Mouse (Mus musculus) kidney, postnatal 0 days (tissue): ENCODE measurements around the gene Dazl. TPM values are rescaled to one million over a fixed set of nuclear protein-coding genes. Genes with fewer than 3 reads are reported as not detected.
A peak's percentile ranks its signal among the peaks of the same experiment; 100 is the strongest.

Source experiments
- ATAC-seq: fragments of 200-750 bp; cut with Nextera tagmentation; replicated peaks from 2 replicates; pipeline ENCODE4 v1.8.0; 2017; ENCODE audit warnings: low read depth, moderate number of reproducible peaks, moderate TSS enrichment, moderate library complexity; ENCODE audit not compliant: low FRiP score
- DNase-seq: peaks from one replicate; pipeline ENCODE4 v3.0.0-alpha.2; 2016; ENCODE audit warnings: low spot score
- H3K27ac ChIP-seq: fragments of 300-500 bp; sonication (generic); 2 replicates; pipeline ENCODE4 v1.5.1; 2014; ENCODE audit warnings: mild to moderate bottlenecking
- H3K27me3 ChIP-seq: fragments of 300-500 bp; sonication (generic); 2 replicates; pipeline ENCODE4 v1.6.1; 2014; ENCODE audit warnings: low read length, mixed read lengths; ENCODE audit not compliant: insufficient read depth
- H3K36me3 ChIP-seq: fragments of 300-500 bp; sonication (generic); 2 replicates; pipeline ENCODE4 v1.6.1; 2014; ENCODE audit warnings: low read length, mixed read lengths; ENCODE audit not compliant: insufficient read depth
- H3K4me1 ChIP-seq: fragments of 300-500 bp; sonication (generic); replicated peaks from 2 replicates; pipeline ENCODE4 v1.6.1; 2014; ENCODE audit warnings: antibody characterized with exemption, low read length, mixed read lengths; ENCODE audit not compliant: insufficient read depth
- H3K4me2 ChIP-seq: fragments of 300-500 bp; sonication (generic); 2 replicates; pipeline ENCODE4 v1.6.1; 2014; ENCODE audit warnings: mild to moderate bottlenecking, low read length, moderate library complexity, mixed read lengths
- H3K4me3 ChIP-seq: fragments of 300-500 bp; sonication (generic); replicated peaks from 2 replicates; pipeline ENCODE4 v1.5.1; 2014; ENCODE audit warnings: low read depth, low read length
- H3K9ac ChIP-seq: fragments of 300-500 bp; sonication (generic); 2 replicates; pipeline ENCODE4 v1.6.1; 2014; ENCODE audit warnings: low read depth, low read length
- H3K9me3 ChIP-seq: fragments of 300-500 bp; sonication (generic); replicated peaks from 2 replicates; pipeline ENCODE4 v1.6.1; 2016; ENCODE audit warnings: low read length, inconsistent platforms, mixed read lengths
- CTCF ChIP-seq: IDR thresholded peaks from 2 replicates; pipeline ENCODE4 v1.5.1; 2016; ENCODE audit warnings: antibody characterized with exemption, low read depth, mild to moderate bottlenecking, moderate library complexity
- WGBS: fragments of 180-500 bp; shearing (Covaris S2); extraction: QIAGEN DNeasy Blood & Tissue Kit; methylation state at CpG from one replicate; pipeline ENCODE4 v1.1.7; 2014; 5-methylcytosine and 5-hydroxymethylcytosine counted together
- polyA plus RNA-seq: library from polyadenylated mRNA; unstranded; fragments of >200 nt; fragmentation: Nextera tagmentation; extraction: Ambion mirVana; gene quantifications from 2 replicates; pipeline ENCODE4 v1.2.1, GENCODE M21; 2015

Dazl gene
- polyA plus RNA-seq, 1 experiment from 2014 or later = not detected

GRCm38 (mm10) chr17:50309512-50310072 lies 16.2 kb upstream of the Dazl start:
- no peaks in the 10 kb centered on the region for H3K36me3 ChIP-seq
- ATAC-seq (no peak), DNase-seq (no peak)
- no peaks in the 10 kb centered on the region for H3K4me1 ChIP-seq
- 40% methylated on average over 5 of the region's 5 CpGs for whole genome bisulfite sequencing
- no peak for TF ChIP-seq CTCF
- no peaks in the 10 kb centered on the region for H3K9me3 ChIP-seq
- H3K27ac ChIP-seq = 0 out of 2 replicates have a peak overlapping the region, but pooled peaks have one; percentile 8
- H3K4me2 ChIP-seq = no peak overlapping the region
- no peak overlapping the region for H3K4me3 ChIP-seq
- no peak overlapping the region for H3K9ac ChIP-seq
- H3K27me3 ChIP-seq = no peaks in the 10 kb centered on the region

- ATAC-seq (no peak), DNase-seq (no peak)
- H3K36me3 ChIP-seq = no peaks in the 10 kb centered on the region
- no peak overlapping the region for H3K9ac ChIP-seq
- no peak overlapping the region for H3K4me2 ChIP-seq
- no peaks in the 10 kb centered on the region for H3K9me3 ChIP-seq
- no peaks in the 10 kb centered on the region for H3K27me3 ChIP-seq
- no peak overlapping the region for H3K27ac ChIP-seq
- 70% methylated on average over 5 of the region's 5 CpGs for WGBS
- H3K4me3 ChIP-seq = no peak overlapping the region
- H3K4me1 ChIP-seq = no peaks in the 10 kb centered on the region
- TF ChIP-seq CTCF = no peak
Measured at GRCm38 (mm10) chr17:50308880-50309279, 15.4 kb upstream of the Dazl start.

GRCm38 (mm10) chr17:50308059-50308647 lies 14.7 kb upstream of the Dazl start:
- Histone ChIP-seq H3K36me3 (no peaks in the 10 kb centered on the region), H3K9ac (no peak overlapping the region), H3K4me1 (no peaks in the 10 kb centered on the region), H3K9me3 (no peaks in the 10 kb centered on the region), H3K27me3 (no peaks in the 10 kb centered on the region), H3K4me2 (no peak overlapping the region), H3K27ac (no peak overlapping the region), H3K4me3 (no peak overlapping the region)
- WGBS = 90% methylated on average over 10 of the region's 10 CpGs
- no peak for ATAC-seq
- DNase-seq = no peak
- TF ChIP-seq CTCF = no peak

- no peak for TF ChIP-seq CTCF
- Histone ChIP-seq H3K27ac (no peak overlapping the region), H3K4me2 (no peak overlapping the region), H3K9ac (no peak overlapping the region), H3K36me3 (no peaks in the 10 kb centered on the region), H3K9me3 (no peaks in the 10 kb centered on the region), H3K4me1 (no peaks in the 10 kb centered on the region), H3K27me3 (no peaks in the 10 kb centered on the region), H3K4me3 (no peak overlapping the region)
- DNase-seq (peak; percentile 71), ATAC-seq (no peak)
- WGBS = 44% methylated on average over 3 of the region's 3 CpGs
Measured at GRCm38 (mm10) chr17:50302867-50303266, 9.4 kb upstream of the Dazl start.

- no peaks in the 10 kb centered on the region for H3K4me1 ChIP-seq
Measured at GRCm38 (mm10) chr17:50300171-50300841, 6.9 kb upstream of the Dazl start.

GRCm38 (mm10) chr17:50298821-50299220 lies 5.4 kb upstream of the Dazl start:
- Histone ChIP-seq H3K27ac (no peak overlapping the region), H3K4me1 (no peaks in the 10 kb centered on the region), H3K27me3 (no peaks in the 10 kb centered on the region), H3K4me3 (no peak overlapping the region), H3K4me2 (no peak overlapping the region), H3K36me3 (no peaks in the 10 kb centered on the region), H3K9ac (no peak overlapping the region), H3K9me3 (peaks cover 3% of the 10 kb centered on the region; the same call in 1 of the 2 replicates)
- TF ChIP-seq CTCF = no peak
- peak; percentile 49 for DNase-seq
- 57% methylated on average over 7 of the region's 7 CpGs for WGBS
- no peak; the same call in 1 of the 2 replicates for ATAC-seq

More at GRCm38 (mm10) chr17:50300171-50300841, 6.9 kb upstream of the Dazl start:
- DNase-seq (no peak), ATAC-seq (no peak)
- H3K9me3 ChIP-seq = no peaks in the 10 kb centered on the region
- no peaks in the 10 kb centered on the region for H3K36me3 ChIP-seq
- no peaks in the 10 kb centered on the region for H3K27me3 ChIP-seq
- 70% methylated on average over 11 of the region's 11 CpGs for WGBS
- H3K9ac ChIP-seq = no peak overlapping the region
- TF ChIP-seq CTCF = 0 out of 2 replicates have a peak, but pooled peaks have one; percentile 16
- no peak overlapping the region for H3K4me2 ChIP-seq
- no peak overlapping the region for H3K4me3 ChIP-seq
- no peak overlapping the region for H3K27ac ChIP-seq
